Mouse (Mus musculus) heart, postnatal 0 days (tissue): Measurements from ENCODE around the gene Pga5. TPM values are rescaled to one million over a fixed set of nuclear protein-coding genes. Genes with fewer than 3 reads are reported as not detected.
A peak's percentile ranks its signal among the peaks of the same experiment; 100 is the strongest.

Experiments used
- ATAC-seq: fragments of 200-750 bp; cut with Nextera tagmentation; 2 replicates; pipeline ENCODE4 v1.8.0; 2017; ENCODE audit warnings: low read depth, moderate number of reproducible peaks, moderate library complexity; ENCODE audit not compliant: insufficient read depth
- DNase-seq: peaks from one replicate; pipeline ENCODE4 v3.0.0-alpha.2; 2016; ENCODE audit warnings: low spot score
- H3K27ac ChIP-seq: fragments of 300-500 bp; sonication (generic); 2 replicates; pipeline ENCODE4 v1.5.1; 2014; ENCODE audit warnings: low read depth, mild to moderate bottlenecking
- H3K27me3 ChIP-seq: fragments of 300-500 bp; sonication (generic); 2 replicates; pipeline ENCODE4 v1.6.1; 2014; ENCODE audit warnings: low read length, mixed read lengths; ENCODE audit not compliant: control insufficient read depth, insufficient read depth
- H3K36me3 ChIP-seq: fragments of 300-500 bp; sonication (generic); replicated peaks from 2 replicates; pipeline ENCODE4 v1.6.1; 2014; ENCODE audit warnings: low read length, mixed read lengths; ENCODE audit not compliant: control insufficient read depth, insufficient read depth
- H3K4me1 ChIP-seq: fragments of 300-500 bp; sonication (generic); 2 replicates; pipeline ENCODE4 v1.6.1; 2014; ENCODE audit warnings: antibody characterized with exemption; ENCODE audit not compliant: control insufficient read depth, insufficient read depth
- H3K4me2 ChIP-seq: fragments of 300-500 bp; sonication (generic); 2 replicates; pipeline ENCODE4 v1.6.1; 2014; ENCODE audit warnings: low read depth, mild to moderate bottlenecking, low read length, moderate library complexity
- H3K4me3 ChIP-seq: fragments of 300-500 bp; sonication (generic); 2 replicates; pipeline ENCODE4 v1.5.1; 2014; ENCODE audit warnings: low read depth, low read length
- H3K9ac ChIP-seq: fragments of 300-500 bp; sonication (generic); replicated peaks from 2 replicates; pipeline ENCODE4 v1.6.1; 2014; ENCODE audit warnings: low read depth, low read length, mixed read lengths
- H3K9me3 ChIP-seq: fragments of 300-500 bp; sonication (generic); replicated peaks from 2 replicates; pipeline ENCODE4 v1.6.1; 2016; ENCODE audit warnings: low read length; ENCODE audit not compliant: control insufficient read depth
- CTCF ChIP-seq: IDR thresholded peaks from 2 replicates; pipeline ENCODE4 v1.5.1; 2016; ENCODE audit warnings: antibody characterized with exemption, control low read depth, low read depth
- EP300 ChIP-seq: IDR thresholded peaks from 2 replicates; pipeline ENCODE4 v1.6.1; 2016; ENCODE audit warnings: antibody characterized with exemption, low read depth
- WGBS: fragments of 180-500 bp; shearing (Covaris S2); extraction: QIAGEN DNeasy Blood & Tissue Kit; methylation state at CpG from one replicate; pipeline ENCODE4 v1.1.7; 2014; 5-methylcytosine and 5-hydroxymethylcytosine counted together
- polyA plus RNA-seq: library from polyadenylated mRNA; unstranded; fragments of >200 nt; fragmentation: Nextera tagmentation; extraction: Ambion mirVana; gene quantifications from 2 replicates; pipeline ENCODE4 v1.2.1, GENCODE M21; 2015
- total RNA-seq: library from RNA; depleted of rRNA; stranded (reverse); fragments of >200 nt; gene quantifications from 2 replicates; pipeline ENCODE4 v1.2.3, GENCODE M21; 2014; ENCODE audit warnings: low replicate concordance

Gene Pga5
- total and polyA plus RNA-seq, 2 experiments from 2014 or later = not detected

DNA sequence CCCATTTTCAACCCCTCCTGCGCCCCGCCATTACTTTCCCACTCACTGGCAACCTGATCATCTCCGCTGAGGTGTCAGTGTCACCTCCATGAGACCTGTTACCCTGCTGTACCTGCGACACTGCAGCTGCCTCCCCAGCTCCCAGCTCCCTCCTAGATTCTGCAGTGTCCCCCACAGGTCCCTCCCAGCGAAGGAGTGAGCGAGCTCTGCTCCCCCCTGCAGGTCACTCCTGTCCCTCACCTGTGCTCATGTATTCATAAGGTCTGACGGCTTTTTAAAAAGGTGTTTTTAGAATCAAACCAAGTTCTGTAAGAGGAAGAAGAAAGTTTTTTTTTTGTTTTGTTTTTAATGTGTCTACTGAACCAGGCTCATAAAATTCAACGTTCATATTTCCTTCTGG lies 24.3 kb upstream of the Pga5 start:
- no peak overlapping the region for H3K27ac ChIP-seq

DNA sequence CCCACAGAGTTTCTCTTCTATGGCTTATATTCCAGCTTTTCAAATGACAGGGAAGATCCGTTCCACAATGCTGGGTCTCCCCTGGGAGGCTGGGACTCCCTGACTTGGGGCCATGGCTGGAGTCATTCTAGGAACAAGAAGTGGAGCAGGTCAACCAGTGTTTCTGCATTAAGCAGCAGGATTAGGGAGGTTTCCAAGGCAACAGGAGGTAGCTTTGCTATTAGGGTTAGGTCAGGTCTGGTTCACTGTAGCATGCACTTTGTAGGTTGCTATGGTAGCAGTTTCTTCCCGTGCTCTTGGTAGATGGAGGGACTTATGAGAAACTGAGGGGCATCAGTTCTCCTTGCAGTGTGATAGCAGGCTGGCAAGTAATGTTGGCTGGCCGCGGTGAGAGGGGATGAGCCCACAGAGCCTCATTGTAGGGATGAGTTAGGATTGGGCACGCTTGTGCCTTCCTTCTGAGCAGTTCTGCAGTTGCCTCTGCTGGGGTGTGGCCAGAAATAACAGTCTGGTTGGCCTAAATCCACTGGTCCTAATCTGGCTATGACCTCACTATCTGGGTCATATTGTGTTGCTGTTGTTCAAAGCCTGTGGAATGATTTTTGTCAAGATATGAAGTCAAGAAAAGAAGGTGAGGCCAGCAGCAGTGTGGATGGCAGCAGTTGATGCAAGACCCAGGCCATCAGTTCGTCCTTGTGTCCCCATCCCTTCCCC lies 23.3 kb upstream of the Pga5 start:
- no peak for DNase-seq
- Histone ChIP-seq H3K9me3 (no peaks in the 10 kb centered on the region), H3K27ac (no peak overlapping the region), H3K4me2 (no peak overlapping the region), H3K4me3 (no peak overlapping the region), H3K9ac (no peak overlapping the region), H3K36me3 (no peaks in the 10 kb centered on the region), H3K27me3 (no peaks in the 10 kb centered on the region), H3K4me1 (peaks cover 56% of the 10 kb centered on the region)
- WGBS = 70% methylated on average over 6 of the region's 6 CpGs
- no peak for ATAC-seq
- no peak for TF ChIP-seq EP300
- no peak for TF ChIP-seq CTCF

More for the DNA sequence above, 24.3 kb upstream of the Pga5 start:
- DNase-seq (no peak), ATAC-seq (no peak)
- Histone ChIP-seq H3K9me3 (no peaks in the 10 kb centered on the region), H3K36me3 (no peaks in the 10 kb centered on the region), H3K27me3 (no peaks in the 10 kb centered on the region), H3K4me2 (no peak overlapping the region), H3K4me1 (peaks cover 53% of the 10 kb centered on the region), H3K4me3 (no peak overlapping the region), H3K9ac (no peak overlapping the region)
- TF ChIP-seq EP300 (no peak), CTCF (no peak)
- 88% methylated on average over 8 of the region's 8 CpGs for WGBS

DNA sequence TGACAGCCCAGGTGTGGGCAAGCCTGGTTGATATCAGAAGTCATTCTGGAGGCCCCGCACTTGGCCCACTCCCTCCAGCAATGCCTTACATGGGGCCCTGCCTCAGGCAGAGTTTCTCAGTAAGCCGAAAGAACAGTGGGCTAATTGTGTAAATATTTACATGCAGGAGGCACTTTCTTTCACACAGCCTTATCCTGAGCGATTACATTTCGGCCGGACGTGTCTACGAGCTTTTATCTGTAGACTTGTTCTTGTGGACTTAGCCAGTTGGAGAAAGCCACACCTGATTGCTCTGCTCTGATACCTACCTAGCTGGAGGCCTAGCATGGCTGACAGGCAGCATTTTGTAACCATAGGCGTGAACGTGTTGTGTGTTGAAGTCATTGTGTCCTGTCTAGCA lies 22.0 kb upstream of the Pga5 start:
- no peak for TF ChIP-seq CTCF
- TF ChIP-seq EP300 = no peak
- Histone ChIP-seq H3K4me3 (no peak overlapping the region), H3K27me3 (no peaks in the 10 kb centered on the region), H3K27ac (no peak overlapping the region), H3K36me3 (no peaks in the 10 kb centered on the region), H3K4me1 (peaks cover 65% of the 10 kb centered on the region), H3K9me3 (no peaks in the 10 kb centered on the region), H3K4me2 (no peak overlapping the region), H3K9ac (0 out of 2 replicates have a peak overlapping the region, but pooled peaks have one; percentile 0)
- 40% methylated on average over 9 of the region's 9 CpGs for WGBS
- ATAC-seq (no peak), DNase-seq (no peak)

DNA sequence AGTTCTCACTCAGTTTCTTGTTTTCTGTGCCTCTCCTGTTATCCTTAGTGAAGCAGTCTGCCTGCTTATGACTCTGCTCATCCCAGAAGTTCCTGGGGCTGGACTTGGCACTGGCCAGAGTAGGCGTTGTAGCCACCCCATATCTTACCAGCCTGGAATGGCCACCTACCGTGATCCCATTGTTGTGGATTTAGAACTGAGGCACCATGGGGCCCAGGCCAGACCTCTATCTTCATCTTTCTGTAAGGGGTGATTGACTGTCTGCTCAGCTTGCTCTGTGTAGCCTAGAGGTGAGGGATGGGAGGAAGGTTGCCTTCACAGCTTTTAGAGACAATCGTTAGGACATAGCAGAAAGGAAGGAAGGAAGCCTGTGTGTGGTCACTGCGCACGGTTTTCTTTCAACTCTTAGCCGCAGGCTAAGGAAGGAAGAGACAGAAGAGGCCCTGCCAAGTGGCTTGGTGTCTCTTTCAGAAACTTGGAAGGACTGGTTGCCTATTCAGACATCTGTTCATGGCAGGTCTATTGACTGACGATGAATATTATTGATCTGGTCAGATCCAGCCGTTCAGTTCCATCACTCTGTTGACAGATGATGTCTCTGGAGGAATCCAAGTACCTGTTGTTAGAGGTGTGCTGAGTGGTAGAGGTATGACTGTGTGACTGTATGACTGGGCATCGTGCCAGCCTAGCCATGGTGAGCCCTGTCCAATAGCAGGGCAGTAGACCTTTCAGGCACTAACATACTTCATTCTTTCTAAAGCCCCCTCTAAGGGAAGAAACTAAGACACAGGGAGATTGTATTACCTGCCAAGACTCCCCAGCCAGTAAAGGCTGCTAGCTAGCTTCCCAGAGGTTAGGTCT lies 20.5 kb upstream of the Pga5 start:
- peaks cover 65% of the 10 kb centered on the region for H3K4me1 ChIP-seq
- no peaks in the 10 kb centered on the region for H3K27me3 ChIP-seq
- no peak overlapping the region for H3K4me2 ChIP-seq
- no peaks in the 10 kb centered on the region for H3K9me3 ChIP-seq
- DNase-seq (no peak), ATAC-seq (no peak)
- no peak overlapping the region for H3K9ac ChIP-seq
- TF ChIP-seq EP300 (no peak), CTCF (no peak)
- H3K4me3 ChIP-seq = no peak overlapping the region
- 0 out of 2 replicates have a peak overlapping the region, but pooled peaks have one; percentile 26 for H3K27ac ChIP-seq
- no peaks in the 10 kb centered on the region for H3K36me3 ChIP-seq
- 59% methylated on average over 9 of the region's 9 CpGs for WGBS

DNA sequence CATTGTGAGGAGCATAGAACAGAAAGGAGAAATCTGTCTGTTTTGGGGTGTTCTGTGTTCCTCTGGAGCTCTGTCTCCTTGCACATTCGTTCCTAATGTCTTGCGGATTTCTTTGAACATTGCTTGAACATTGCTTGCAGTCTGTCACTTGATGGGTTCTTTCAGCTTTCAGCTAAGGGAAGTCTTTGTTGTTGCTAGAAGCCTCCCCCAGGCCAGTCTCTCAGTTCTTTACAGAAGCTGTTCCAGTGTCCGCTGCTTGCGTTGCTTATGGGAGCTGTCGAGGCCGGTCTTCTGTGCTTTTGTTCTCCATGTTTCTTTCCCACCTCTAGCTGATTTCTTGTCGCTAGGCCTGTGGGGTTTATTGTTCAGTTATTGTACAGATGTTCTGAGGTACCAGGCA lies 17.9 kb upstream of the Pga5 start:
- Histone ChIP-seq H3K36me3 (no peaks in the 10 kb centered on the region; the same call in 1 of the 2 replicates), H3K27me3 (no peaks in the 10 kb centered on the region), H3K9ac (no peak overlapping the region; the same call in 1 of the 2 replicates), H3K27ac (no peak overlapping the region), H3K9me3 (no peaks in the 10 kb centered on the region), H3K4me2 (no peak overlapping the region), H3K4me3 (no peak overlapping the region), H3K4me1 (peaks cover 56% of the 10 kb centered on the region)
- ATAC-seq = no peak
- TF ChIP-seq EP300 (no peak), CTCF (no peak)
- no peak for DNase-seq
- WGBS = 56% methylated on average over 7 of the region's 7 CpGs
